Mouse (Mus musculus): ENCODE data around the gene 2410137M14Rik. TPM values are rescaled to one million over a fixed set of nuclear protein-coding genes. Genes with fewer than 3 reads are reported as not detected.

2410137M14Rik gene
- polyA plus RNA-seq, 1 experiment from 2014 or later, result not detected

DNA sequence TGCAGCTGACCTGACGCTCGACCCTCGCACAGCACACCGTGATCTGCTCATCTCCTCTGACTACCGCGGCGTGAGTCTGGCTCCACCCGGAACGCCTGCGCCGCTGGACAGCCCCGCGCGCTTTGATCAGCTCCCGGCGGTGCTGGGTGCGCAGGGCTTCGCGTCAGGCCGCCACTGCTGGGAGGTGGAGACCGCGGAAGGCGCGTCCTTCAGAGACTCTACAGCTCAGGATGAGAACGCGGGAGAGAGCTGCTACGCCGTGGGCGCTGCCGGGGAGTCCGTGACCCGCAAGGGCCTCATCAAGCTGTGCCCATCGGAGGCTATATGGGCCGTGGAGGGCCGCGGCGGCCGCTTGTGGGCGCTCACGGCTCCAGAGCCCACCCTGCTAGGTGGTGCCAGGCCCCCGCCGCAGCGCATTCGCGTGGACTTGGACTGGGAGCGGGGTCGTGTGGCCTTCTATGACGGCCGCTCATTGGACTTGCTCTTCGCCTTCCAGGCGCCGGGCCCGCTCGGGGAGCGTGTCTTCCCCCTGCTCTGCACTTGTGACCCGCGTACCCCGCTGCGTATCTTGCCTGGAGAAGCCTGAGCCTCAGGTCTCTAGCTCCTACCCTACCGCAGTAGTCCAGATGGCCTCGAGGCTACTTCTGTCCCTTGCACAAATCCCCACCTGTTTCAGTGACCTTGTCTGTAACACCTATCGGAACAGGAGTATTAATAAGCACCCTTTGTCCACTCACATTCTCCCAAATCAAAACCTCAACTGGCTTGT is 33.8 kb downstream of the 2410137M14Rik start:
- peak; percentile 41 for ATAC-seq (ENCODE audit: low FRiP score, low TSS enrichment)
- WGBS, result 2% methylated on average over 55 of the region's 62 CpGs
- peak overlapping the region; percentile 96 for H3K4me2 ChIP-seq (replicated peaks; ENCODE audit: low read depth, low read length)
- peaks cover 8% of the 10 kb centered on the region; the same call in 1 of the 2 replicates for H3K36me3 ChIP-seq (ENCODE audit: control insufficient read depth, insufficient read depth, low read length)
- peak overlapping the region; percentile 47 for H3K4me3 ChIP-seq (ENCODE audit: low read length)
- H3K9ac ChIP-seq (ENCODE audit: low read depth, low read length), result peak overlapping the region; percentile 62
- H3K27ac ChIP-seq (ENCODE audit: low read depth, low read length), result no peak overlapping the region
- peaks cover 40% of the 10 kb centered on the region for H3K27me3 ChIP-seq (ENCODE audit: control insufficient read depth, insufficient read depth, low read length)
- no peaks in the 10 kb centered on the region for H3K9me3 ChIP-seq (ENCODE audit: control insufficient read depth, low read length)
- H3K4me1 ChIP-seq (ENCODE audit: control insufficient read depth, insufficient read depth, low read length), result peaks cover 11% of the 10 kb centered on the region

DNA sequence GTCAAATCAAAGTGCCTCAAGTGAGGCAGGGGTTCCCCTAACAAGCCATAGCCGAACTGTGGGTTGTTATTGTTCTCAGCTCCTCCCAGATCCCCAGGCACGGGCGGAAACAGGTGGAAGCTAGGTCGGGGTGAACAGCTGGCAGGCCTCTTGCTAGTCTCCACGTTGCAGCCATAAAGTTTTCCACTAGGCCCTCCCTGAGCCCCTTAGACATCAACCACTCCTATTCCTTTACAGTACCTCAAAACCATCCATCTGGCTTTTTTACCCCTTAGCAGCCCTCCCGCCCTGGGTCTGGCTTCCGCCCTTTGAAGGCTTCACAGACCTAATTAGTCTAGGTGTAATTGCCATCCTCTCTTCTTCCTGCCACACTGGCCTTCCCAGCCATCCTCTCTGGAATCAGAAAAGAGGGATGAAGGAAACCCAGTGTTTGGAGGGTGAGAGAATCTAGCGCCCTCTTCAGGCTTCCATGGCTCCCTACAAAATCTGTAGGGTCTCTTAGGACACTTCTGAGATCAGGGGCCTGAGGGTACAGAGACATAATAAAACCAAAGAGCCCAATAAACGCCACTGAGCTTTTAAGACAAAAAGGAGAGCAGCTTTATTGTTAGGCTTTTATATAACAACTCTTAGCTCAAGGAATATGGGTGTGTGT is 36.8 kb downstream of the 2410137M14Rik start:
- peaks cover 55% of the 10 kb centered on the region for H3K27me3 ChIP-seq (ENCODE audit: control insufficient read depth, insufficient read depth, low read length)
- WGBS, result 9% methylated on average over 9 of the region's 9 CpGs
- peaks cover 5% of the 10 kb centered on the region for H3K4me1 ChIP-seq (ENCODE audit: control insufficient read depth, insufficient read depth, low read length)
- H3K9ac ChIP-seq (ENCODE audit: low read depth, low read length), result no peak overlapping the region
- peaks cover 5% of the 10 kb centered on the region; the same call in 1 of the 2 replicates for H3K36me3 ChIP-seq (ENCODE audit: control insufficient read depth, insufficient read depth, low read length)
- no peak for ATAC-seq (ENCODE audit: low FRiP score, low TSS enrichment)
- no peak overlapping the region for H3K4me3 ChIP-seq (ENCODE audit: low read length)
- H3K4me2 ChIP-seq (replicated peaks; ENCODE audit: low read depth, low read length), result no peak overlapping the region
- no peak overlapping the region for H3K27ac ChIP-seq (ENCODE audit: low read depth, low read length)
- H3K9me3 ChIP-seq (ENCODE audit: control insufficient read depth, low read length), result no peaks in the 10 kb centered on the region

DNA sequence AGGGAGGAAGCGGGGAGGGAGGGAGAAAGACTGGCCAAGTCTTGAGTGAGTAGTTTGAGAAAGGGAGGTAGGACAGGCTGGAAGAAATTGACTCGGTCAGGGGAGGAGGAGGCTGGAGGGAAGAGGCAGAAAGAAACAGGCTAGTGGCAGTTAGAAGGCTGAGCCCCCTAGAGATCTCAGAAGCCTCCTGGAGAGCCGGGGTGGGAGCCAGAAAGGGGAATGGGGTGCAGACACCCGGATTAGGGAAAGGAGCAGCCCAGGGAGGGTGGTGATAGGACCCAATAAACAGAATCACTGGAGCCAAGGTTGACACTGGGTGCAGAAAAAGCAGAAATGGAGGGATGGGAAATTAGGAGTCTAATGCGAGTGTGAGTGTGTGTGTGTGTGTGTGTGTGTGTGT is 37.3 kb downstream of the 2410137M14Rik start:
- no peak overlapping the region for H3K4me3 ChIP-seq (ENCODE audit: low read length)
- ATAC-seq (ENCODE audit: low FRiP score, low TSS enrichment), result no peak
- H3K4me2 ChIP-seq (replicated peaks; ENCODE audit: low read depth, low read length), result no peak overlapping the region
- peaks cover 55% of the 10 kb centered on the region for H3K27me3 ChIP-seq (ENCODE audit: control insufficient read depth, insufficient read depth, low read length)
- WGBS, result 11% methylated on average over 5 of the region's 5 CpGs
- no peak overlapping the region for H3K9ac ChIP-seq (ENCODE audit: low read depth, low read length)
- H3K9me3 ChIP-seq (ENCODE audit: control insufficient read depth, low read length), result no peaks in the 10 kb centered on the region
- no peaks in the 10 kb centered on the region for H3K36me3 ChIP-seq (ENCODE audit: control insufficient read depth, insufficient read depth, low read length)
- no peak overlapping the region for H3K27ac ChIP-seq (ENCODE audit: low read depth, low read length)
- peaks cover 5% of the 10 kb centered on the region for H3K4me1 ChIP-seq (ENCODE audit: control insufficient read depth, insufficient read depth, low read length)

DNA sequence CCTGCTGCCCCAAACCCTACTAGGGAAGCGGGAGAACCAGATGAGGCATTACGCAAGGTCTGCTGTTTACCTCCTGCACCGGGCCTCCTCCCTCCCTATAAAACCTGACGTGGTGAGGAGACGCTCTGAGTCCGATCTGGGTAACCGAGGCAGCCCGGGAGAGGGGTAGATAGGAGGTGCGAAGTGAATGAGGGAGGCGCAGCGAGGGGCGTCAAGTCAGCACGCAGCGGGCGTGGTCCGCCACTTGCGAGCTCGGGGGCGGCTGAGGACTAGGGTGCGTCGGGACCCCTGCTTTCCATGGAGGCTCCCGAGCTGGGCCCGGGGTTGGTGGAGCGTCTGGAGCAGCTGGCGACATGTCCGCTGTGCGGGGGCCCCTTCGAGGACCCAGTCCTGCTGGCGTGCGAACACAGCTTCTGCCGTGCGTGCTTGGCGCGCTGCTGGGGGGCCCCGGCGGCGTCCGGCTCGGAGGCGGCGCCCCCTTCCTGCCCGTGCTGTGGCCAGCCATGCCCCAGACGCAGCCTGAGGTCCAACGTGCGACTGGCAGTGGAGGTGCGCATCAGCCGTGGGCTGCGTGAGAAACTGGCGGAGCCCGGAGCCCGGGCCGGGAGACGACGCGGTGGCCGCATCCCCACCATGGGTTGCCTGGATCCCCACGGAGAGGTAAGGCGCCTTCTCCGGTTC is 38.1 kb downstream of the 2410137M14Rik start, which contains the start of gene Rnf39:
Gene Rnf39 (plus strand): TSS at position 128 of the 681 bp plus-strand sequence.
- Histone ChIP-seq H3K4me2 (replicated peaks; ENCODE audit: low read depth, low read length) (peak within 1 kb of the TSS; percentile 58), H3K27ac (ENCODE audit: low read depth, low read length) (no peak within 1 kb of the TSS), H3K27me3 (ENCODE audit: control insufficient read depth, insufficient read depth, low read length) (peaks cover 55% of the 10 kb centered on the region), H3K9me3 (ENCODE audit: control insufficient read depth, low read length) (no peaks in the 10 kb centered on the region), H3K9ac (ENCODE audit: low read depth, low read length) (peak within 1 kb of the TSS; percentile 42; the same call in 1 of the 2 replicates), H3K4me3 (ENCODE audit: low read length) (peak within 1 kb of the TSS; percentile 37), H3K36me3 (ENCODE audit: control insufficient read depth, insufficient read depth, low read length) (no peaks in the 10 kb centered on the region), H3K4me1 (ENCODE audit: control insufficient read depth, insufficient read depth, low read length) (peaks cover 5% of the 10 kb centered on the region)
- peak; percentile 24; the same call in 1 of the 2 replicates for ATAC-seq (ENCODE audit: low FRiP score, low TSS enrichment)
- under 1% methylated on average over 48 of the region's 59 CpGs for WGBS

DNA sequence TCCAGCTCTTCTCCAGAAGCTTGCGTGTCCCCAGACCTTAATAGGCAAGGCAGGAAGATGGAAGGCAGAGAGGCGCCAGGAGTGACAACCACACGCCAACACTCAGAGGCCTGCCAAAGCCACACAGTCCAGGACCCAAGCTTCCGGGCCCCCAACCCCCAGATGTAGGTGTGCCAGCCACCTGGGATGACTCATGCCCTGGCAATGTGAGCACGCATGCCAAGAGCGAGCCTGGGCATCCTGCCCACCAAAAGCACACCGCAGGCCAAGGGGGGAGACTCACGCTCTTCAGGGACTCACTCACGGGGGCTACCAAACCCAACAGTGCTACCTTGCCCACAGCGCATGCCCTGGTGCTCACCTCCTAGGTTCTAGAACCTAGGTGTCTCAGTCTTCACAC is 38.6 kb downstream of the 2410137M14Rik start:
- ATAC-seq (ENCODE audit: low FRiP score, low TSS enrichment), result peak; percentile 9; the same call in 1 of the 2 replicates

DNA sequence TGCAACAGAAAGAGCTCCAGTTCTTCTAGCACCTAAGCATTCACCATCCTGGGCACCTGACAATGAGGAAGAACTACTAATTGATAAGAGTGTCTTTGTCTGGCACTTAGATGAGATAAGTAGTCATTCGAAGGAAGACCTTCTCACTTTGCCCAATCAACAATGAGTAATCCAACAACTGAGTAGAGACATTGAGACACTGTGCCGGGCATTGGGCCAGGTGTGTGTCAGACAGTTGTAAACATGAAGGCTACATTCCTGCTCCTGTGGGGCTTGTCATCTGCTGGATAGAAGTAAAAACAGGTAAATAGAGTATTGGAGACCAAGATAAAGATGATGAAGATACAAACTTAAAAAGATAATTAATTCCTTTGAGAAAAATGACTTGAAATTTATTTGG is 43.0 kb downstream of the 2410137M14Rik start:
- Histone ChIP-seq H3K36me3 (ENCODE audit: control insufficient read depth, insufficient read depth, low read length) (no peaks in the 10 kb centered on the region), H3K4me3 (ENCODE audit: low read length) (no peak overlapping the region), H3K9me3 (ENCODE audit: control insufficient read depth, low read length) (no peaks in the 10 kb centered on the region), H3K27ac (ENCODE audit: low read depth, low read length) (no peak overlapping the region), H3K4me2 (replicated peaks; ENCODE audit: low read depth, low read length) (no peak overlapping the region), H3K27me3 (ENCODE audit: control insufficient read depth, insufficient read depth, low read length) (peaks cover 23% of the 10 kb centered on the region), H3K4me1 (ENCODE audit: control insufficient read depth, insufficient read depth, low read length) (peaks cover 2% of the 10 kb centered on the region), H3K9ac (ENCODE audit: low read depth, low read length) (no peak overlapping the region)
- ATAC-seq (ENCODE audit: low FRiP score, low TSS enrichment), result no peak
- WGBS, result 94% methylated on average over 2 of the region's 2 CpGs

More for the DNA sequence above, 38.6 kb downstream of the 2410137M14Rik start:
- no peaks in the 10 kb centered on the region for H3K9me3 ChIP-seq (ENCODE audit: control insufficient read depth, low read length)
- H3K27me3 ChIP-seq (ENCODE audit: control insufficient read depth, insufficient read depth, low read length), result peaks cover 55% of the 10 kb centered on the region
- peaks cover 5% of the 10 kb centered on the region for H3K4me1 ChIP-seq (ENCODE audit: control insufficient read depth, insufficient read depth, low read length)
- 49% methylated on average over 10 of the region's 10 CpGs for WGBS
- H3K36me3 ChIP-seq (ENCODE audit: control insufficient read depth, insufficient read depth, low read length), result no peaks in the 10 kb centered on the region
- H3K9ac ChIP-seq (ENCODE audit: low read depth, low read length), result no peak overlapping the region
- H3K4me2 ChIP-seq (replicated peaks; ENCODE audit: low read depth, low read length), result peak overlapping the region; percentile 58
- no peak overlapping the region for H3K27ac ChIP-seq (ENCODE audit: low read depth, low read length)
- peak overlapping the region; percentile 37 for H3K4me3 ChIP-seq (ENCODE audit: low read length)

DNA sequence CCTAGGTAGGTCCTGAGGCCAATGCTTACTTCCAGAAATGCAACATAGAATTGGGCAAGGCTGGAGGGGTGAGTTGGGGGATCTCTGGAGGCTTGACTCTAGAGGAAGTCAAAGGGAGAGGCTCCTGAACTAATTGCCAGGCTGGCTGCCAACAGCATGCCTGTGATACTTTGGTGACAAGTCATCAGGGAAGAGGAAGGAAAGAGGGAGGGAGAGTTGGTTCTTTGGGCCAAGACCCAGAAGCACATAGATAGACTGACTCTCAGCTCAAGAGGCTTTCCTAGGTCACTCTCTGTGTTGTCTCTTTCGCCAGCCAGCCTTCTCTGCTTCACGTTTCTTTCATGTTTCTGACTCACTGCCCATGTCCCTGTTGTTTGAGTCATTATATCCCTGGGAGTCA is 49.2 kb downstream of the 2410137M14Rik start:
- Histone ChIP-seq H3K9ac (ENCODE audit: low read depth, low read length) (no peak overlapping the region), H3K27ac (ENCODE audit: low read depth, low read length) (no peak overlapping the region), H3K4me2 (replicated peaks; ENCODE audit: low read depth, low read length) (no peak overlapping the region), H3K4me3 (ENCODE audit: low read length) (no peak overlapping the region), H3K27me3 (ENCODE audit: control insufficient read depth, insufficient read depth, low read length) (no peaks in the 10 kb centered on the region), H3K36me3 (ENCODE audit: control insufficient read depth, insufficient read depth, low read length) (no peaks in the 10 kb centered on the region), H3K4me1 (ENCODE audit: control insufficient read depth, insufficient read depth, low read length) (no peaks in the 10 kb centered on the region), H3K9me3 (ENCODE audit: control insufficient read depth, low read length) (no peaks in the 10 kb centered on the region)
- ATAC-seq (ENCODE audit: low FRiP score, low TSS enrichment), result no peak
- WGBS, result 76% methylated on average over 2 of the region's 2 CpGs

DNA sequence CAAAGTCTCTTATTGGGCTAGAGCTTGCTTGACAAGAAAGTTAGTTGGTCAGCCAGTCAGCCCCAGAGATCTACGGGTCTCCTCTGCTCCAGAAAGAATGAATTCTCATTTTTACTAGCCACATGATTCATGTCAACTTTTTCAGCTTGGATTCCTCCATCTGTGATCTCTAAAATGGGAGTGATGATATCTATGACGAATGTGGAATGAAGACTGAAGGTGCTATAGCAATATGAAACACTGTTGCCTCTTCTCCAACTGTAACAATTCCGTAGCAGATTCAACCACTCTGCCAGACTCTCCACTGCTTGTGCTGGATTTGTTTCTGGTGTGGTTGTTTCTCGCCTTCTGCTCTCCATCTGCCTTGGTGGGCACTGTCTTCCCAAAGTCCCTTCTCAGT is 49.9 kb downstream of the 2410137M14Rik start:
- no peak overlapping the region for H3K9ac ChIP-seq (ENCODE audit: low read depth, low read length)
- no peaks in the 10 kb centered on the region for H3K27me3 ChIP-seq (ENCODE audit: control insufficient read depth, insufficient read depth, low read length)
- H3K27ac ChIP-seq (ENCODE audit: low read depth, low read length), result no peak overlapping the region
- H3K4me1 ChIP-seq (ENCODE audit: control insufficient read depth, insufficient read depth, low read length), result no peaks in the 10 kb centered on the region
- no peak overlapping the region for H3K4me3 ChIP-seq (ENCODE audit: low read length)
- no peaks in the 10 kb centered on the region for H3K36me3 ChIP-seq (ENCODE audit: control insufficient read depth, insufficient read depth, low read length)
- no peak for ATAC-seq (ENCODE audit: low FRiP score, low TSS enrichment)
- no peak overlapping the region for H3K4me2 ChIP-seq (replicated peaks; ENCODE audit: low read depth, low read length)
- WGBS, result 80% methylated on average over 4 of the region's 4 CpGs
- no peaks in the 10 kb centered on the region for H3K9me3 ChIP-seq (ENCODE audit: control insufficient read depth, low read length)
